Mouse (Mus musculus) lung, postnatal 0 days (tissue): Measurements from ENCODE around the gene Gtpbp4. TPM values are rescaled to one million over a fixed set of nuclear protein-coding genes. Genes with fewer than 3 reads are reported as not detected.

Source experiments
- ATAC-seq: fragments of 200-750 bp; cut with Nextera tagmentation; 2 replicates; pipeline ENCODE4 v1.8.0; 2017; ENCODE audit warnings: moderate library complexity
- DNase-seq: peaks from one replicate; pipeline ENCODE4 v3.0.0-alpha.2; 2016; ENCODE audit warnings: low spot score
- H3K27ac ChIP-seq: fragments of 300-500 bp; sonication (generic); 2 replicates; pipeline ENCODE4 v1.5.1; 2014; ENCODE audit warnings: antibody characterized with exemption, mild to moderate bottlenecking, low read length, mixed read lengths
- H3K27me3 ChIP-seq: fragments of 300-500 bp; sonication (generic); replicated peaks from 2 replicates; pipeline ENCODE4 v1.6.1; 2014; ENCODE audit warnings: low read length, mixed read lengths; ENCODE audit not compliant: insufficient read depth
- H3K36me3 ChIP-seq: fragments of 300-500 bp; sonication (generic); 2 replicates; pipeline ENCODE4 v1.6.1; 2014; ENCODE audit warnings: low read length, mixed read lengths; ENCODE audit not compliant: insufficient read depth
- H3K4me1 ChIP-seq: fragments of 300-500 bp; sonication (generic); 2 replicates; pipeline ENCODE4 v1.6.1; 2014; ENCODE audit warnings: antibody characterized with exemption, low read depth, low read length, mixed read lengths; ENCODE audit not compliant: insufficient read depth
- H3K4me2 ChIP-seq: fragments of 300-500 bp; sonication (generic); replicated peaks from 2 replicates; pipeline ENCODE4 v1.6.1; 2014; ENCODE audit warnings: low read depth, mild to moderate bottlenecking, low read length, moderate library complexity, mixed read lengths
- H3K4me3 ChIP-seq: fragments of 300-500 bp; sonication (generic); 2 replicates; pipeline ENCODE4 v1.5.1; 2014; ENCODE audit warnings: low read depth, low read length
- H3K9ac ChIP-seq: fragments of 300-500 bp; sonication (generic); replicated peaks from 2 replicates; pipeline ENCODE4 v1.6.1; 2014; ENCODE audit warnings: low read depth, mild to moderate bottlenecking
- H3K9me3 ChIP-seq: fragments of 300-500 bp; sonication (generic); 2 replicates; pipeline ENCODE4 v1.6.1; 2016; ENCODE audit warnings: low read length, mixed read lengths
- CTCF ChIP-seq: IDR thresholded peaks from 2 replicates; pipeline ENCODE4 v1.5.1; 2016; ENCODE audit warnings: antibody characterized with exemption, mild to moderate bottlenecking
- EP300 ChIP-seq: IDR thresholded peaks from 2 replicates; pipeline ENCODE4 v1.6.1; 2016; ENCODE audit warnings: antibody characterized with exemption, mild to moderate bottlenecking, control low read depth
- WGBS: fragments of 180-500 bp; shearing (Covaris S2); extraction: QIAGEN DNeasy Blood & Tissue Kit; methylation state at CpG from one replicate; pipeline ENCODE4 v1.1.7; 2014; 5-methylcytosine and 5-hydroxymethylcytosine counted together
- polyA plus RNA-seq: library from polyadenylated mRNA; unstranded; fragments of >200 nt; fragmentation: Nextera tagmentation; extraction: Ambion mirVana; gene quantifications from 2 replicates; pipeline ENCODE4 v1.2.1, GENCODE M21; 2015

Gene Gtpbp4
- 39.5 and 39.8 TPM in 2 replicates for polyA plus RNA-seq

DNA sequence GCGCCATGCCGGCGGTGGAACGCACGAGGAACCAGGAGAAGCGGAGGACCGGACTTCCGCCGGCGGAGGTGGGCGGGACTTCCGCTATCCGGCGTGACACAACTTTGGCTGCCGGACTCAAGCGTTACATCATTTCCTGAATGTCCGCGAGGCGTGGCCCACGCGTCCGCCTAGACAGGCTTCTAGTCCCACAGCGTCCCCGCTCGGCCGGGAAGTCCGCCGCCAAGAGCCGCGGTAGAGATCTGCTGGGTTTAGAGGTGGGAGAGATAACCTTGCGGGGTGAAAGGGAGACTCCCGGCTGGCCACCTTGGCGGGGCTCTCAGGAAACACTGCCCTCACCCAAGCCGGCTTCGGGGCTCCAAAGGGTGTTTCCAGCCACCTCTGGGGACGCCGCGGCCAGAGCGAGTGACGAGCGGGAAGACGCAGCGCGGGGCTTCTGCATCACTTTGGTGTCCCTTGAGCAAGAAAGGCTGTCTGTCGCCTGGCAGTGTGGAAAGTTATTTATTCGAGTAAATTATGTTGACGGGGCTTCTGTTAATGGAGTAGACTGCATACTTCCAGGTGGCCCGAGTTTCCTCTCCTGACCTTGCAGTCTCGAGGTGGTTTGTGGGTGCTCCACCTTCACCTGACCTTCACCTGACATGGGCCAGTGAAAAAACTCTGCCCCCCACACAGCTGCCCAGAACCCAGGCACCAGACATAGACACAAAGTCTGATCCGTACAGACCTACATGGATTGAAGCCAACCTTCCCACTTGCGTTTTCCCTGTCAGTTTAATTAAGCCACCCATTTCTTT is at the start of gene Gtpbp4:
Gtpbp4 (minus strand) TSS at position 94 of the 797 bp plus-strand sequence.
- peak within 1 kb of the TSS; percentile 88 for H3K4me2 ChIP-seq
- TF ChIP-seq EP300 (peak; percentile 73), CTCF (peak; percentile 90)
- H3K9me3 ChIP-seq, result no peaks in the 10 kb centered on the region
- no peaks in the 10 kb centered on the region for H3K27me3 ChIP-seq
- peak within 1 kb of the TSS; percentile 92 for H3K4me3 ChIP-seq
- H3K36me3 ChIP-seq, result no peaks in the 10 kb centered on the region
- DNase-seq, result peak; percentile 98
- peaks cover 8% of the 10 kb centered on the region; the same call in 1 of the 2 replicates for H3K4me1 ChIP-seq
- 4% methylated on average over 51 of the region's 51 CpGs for WGBS
- H3K27ac ChIP-seq, result peak within 1 kb of the TSS; percentile 83
- H3K9ac ChIP-seq, result peak within 1 kb of the TSS; percentile 86
- ATAC-seq, result peak; percentile 99

- no peaks in the 10 kb centered on the region for H3K27me3 ChIP-seq
- H3K4me3 ChIP-seq, result no peak overlapping the region
- H3K4me2 ChIP-seq, result no peak overlapping the region
- WGBS, result 100% methylated on average over 1 of the region's 1 CpGs
- no peak for DNase-seq
- ATAC-seq, result no peak
- H3K4me1 ChIP-seq, result peaks cover 12% of the 10 kb centered on the region; the same call in 1 of the 2 replicates
- H3K9me3 ChIP-seq, result no peaks in the 10 kb centered on the region
- no peak overlapping the region for H3K9ac ChIP-seq
- TF ChIP-seq EP300 (no peak), CTCF (no peak)
- no peaks in the 10 kb centered on the region for H3K36me3 ChIP-seq
- 0 out of 2 replicates have a peak overlapping the region, but pooled peaks have one; percentile 39 for H3K27ac ChIP-seq
Observed at GRCm38 (mm10) chr13:9044731-9045130, 48.8 kb upstream of the Gtpbp4 start.

DNA sequence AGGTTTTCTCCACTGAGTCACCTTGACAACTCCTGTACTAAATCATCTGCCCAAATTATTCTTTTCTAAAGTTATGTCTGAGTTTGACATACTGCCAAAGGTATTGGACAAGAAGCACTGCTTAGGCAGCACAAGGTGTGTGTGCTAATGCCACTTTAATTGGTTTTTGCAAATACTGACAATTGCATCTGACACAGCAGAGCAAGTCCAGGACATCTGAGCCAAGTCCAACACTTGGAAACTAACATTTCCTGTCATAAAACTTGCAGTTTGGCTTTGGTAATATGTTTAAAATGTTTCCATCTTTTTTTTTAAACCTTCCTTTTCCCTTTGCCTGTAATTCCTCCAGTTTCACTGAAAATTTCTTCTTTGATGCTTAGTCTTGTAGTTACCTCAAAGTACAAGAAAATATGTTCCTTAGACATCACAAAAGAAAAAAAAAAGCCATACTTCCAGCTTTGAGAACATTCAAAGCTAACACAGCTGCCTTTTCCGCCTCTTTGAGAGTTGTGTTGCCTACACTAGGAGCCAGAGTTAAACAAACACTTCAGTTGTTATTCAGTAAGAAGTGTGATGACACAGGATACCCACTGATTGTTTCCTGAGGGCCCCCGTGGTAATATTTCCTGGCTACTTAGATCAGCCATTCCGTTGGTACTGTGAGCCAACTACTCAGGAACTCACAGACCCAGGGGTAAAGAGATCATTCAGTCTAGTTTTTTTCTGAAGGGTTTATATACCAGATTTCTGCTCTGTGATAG is 47.6 kb upstream of the Gtpbp4 start:
- no peak overlapping the region for H3K4me3 ChIP-seq
- no peaks in the 10 kb centered on the region for H3K36me3 ChIP-seq
- peak; percentile 59 for TF ChIP-seq EP300
- no peak for TF ChIP-seq CTCF
- ATAC-seq (peak; percentile 91), DNase-seq (peak; percentile 82)
- H3K4me1 ChIP-seq, result peaks cover 12% of the 10 kb centered on the region; the same call in 1 of the 2 replicates
- H3K27me3 ChIP-seq, result no peaks in the 10 kb centered on the region
- WGBS, result 12% methylated on average over 3 of the region's 3 CpGs
- H3K9ac ChIP-seq, result no peak overlapping the region
- H3K27ac ChIP-seq, result peak overlapping the region; percentile 66
- H3K4me2 ChIP-seq, result no peak overlapping the region
- H3K9me3 ChIP-seq, result no peaks in the 10 kb centered on the region

DNA sequence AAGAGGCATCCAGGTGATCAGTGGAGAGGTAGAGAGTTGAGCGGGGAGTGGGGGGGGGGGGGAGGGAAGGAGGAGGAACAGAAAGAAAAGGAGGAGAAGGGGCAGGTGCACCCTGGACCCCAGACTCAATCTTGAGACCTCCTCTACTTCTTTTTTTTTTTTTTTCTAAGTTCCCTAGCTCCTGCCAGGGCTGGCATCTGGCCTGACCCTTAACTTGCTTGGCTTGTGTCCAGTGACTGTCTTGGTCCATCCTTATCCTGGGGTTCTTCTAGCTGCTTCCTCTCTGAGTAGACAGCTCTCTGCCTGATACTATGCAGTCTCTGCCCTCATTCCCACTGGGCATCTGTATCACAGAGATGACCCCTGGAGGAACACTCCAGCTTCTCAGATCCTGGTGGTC is 44.7 kb upstream of the Gtpbp4 start:
- TF ChIP-seq CTCF (no peak), EP300 (no peak)
- Histone ChIP-seq H3K36me3 (no peaks in the 10 kb centered on the region), H3K27me3 (no peaks in the 10 kb centered on the region), H3K4me1 (peaks cover 12% of the 10 kb centered on the region; the same call in 1 of the 2 replicates), H3K9me3 (no peaks in the 10 kb centered on the region), H3K4me3 (no peak overlapping the region), H3K4me2 (no peak overlapping the region), H3K27ac (no peak overlapping the region), H3K9ac (no peak overlapping the region)
- ATAC-seq (no peak), DNase-seq (no peak)
- WGBS, result no CpG with 5 or more reads among the region's 1 CpGs

GRCm38 (mm10) chr13:9031996-9032661 is 36.2 kb upstream of the Gtpbp4 start:
- TF ChIP-seq CTCF (no peak), EP300 (no peak)
- no peak overlapping the region for H3K9ac ChIP-seq
- DNase-seq (no peak), ATAC-seq (no peak)
- no peak overlapping the region for H3K4me3 ChIP-seq
- no peaks in the 10 kb centered on the region for H3K27me3 ChIP-seq
- no peaks in the 10 kb centered on the region for H3K9me3 ChIP-seq
- 75% methylated on average over 8 of the region's 8 CpGs for WGBS
- no peak overlapping the region for H3K27ac ChIP-seq
- H3K4me1 ChIP-seq, result no peaks in the 10 kb centered on the region
- no peak overlapping the region for H3K4me2 ChIP-seq
- no peaks in the 10 kb centered on the region for H3K36me3 ChIP-seq

DNA sequence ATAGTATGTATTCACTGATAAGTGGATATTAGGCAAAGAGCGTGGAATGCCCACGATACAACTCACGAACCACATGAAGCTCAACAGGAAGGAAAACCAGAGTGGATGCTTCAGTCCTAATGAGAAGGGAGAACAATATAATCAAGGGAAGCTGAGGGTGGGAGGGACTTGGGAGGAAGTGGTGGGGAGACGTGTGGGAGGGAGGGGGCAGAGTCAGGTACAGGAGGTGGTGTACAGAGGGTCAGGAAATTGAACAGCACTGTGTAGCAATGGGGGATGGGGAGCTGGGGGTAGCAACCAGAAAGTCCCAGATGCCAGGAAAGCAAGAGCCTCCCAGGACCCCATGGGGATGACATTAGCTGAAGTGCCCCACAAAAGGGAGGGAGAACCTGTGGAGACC is 34.5 kb upstream of the Gtpbp4 start:
- H3K4me1 ChIP-seq, result no peaks in the 10 kb centered on the region
- ATAC-seq (no peak), DNase-seq (no peak)
- no peaks in the 10 kb centered on the region for H3K9me3 ChIP-seq
- no peaks in the 10 kb centered on the region for H3K27me3 ChIP-seq
- no peak overlapping the region for H3K4me3 ChIP-seq
- H3K36me3 ChIP-seq, result no peaks in the 10 kb centered on the region
- no peak overlapping the region for H3K4me2 ChIP-seq
- no peak overlapping the region for H3K9ac ChIP-seq
- H3K27ac ChIP-seq, result no peak overlapping the region
- TF ChIP-seq CTCF (no peak), EP300 (no peak)
- 64% methylated on average over 4 of the region's 4 CpGs for WGBS
